Mouse (Mus musculus) bone marrow, adult 2 months (tissue): ENCODE data around the gene Apc2.

ENCODE experiments used
- CTCF ChIP-seq: fragments of 200-500 bp; IDR thresholded peaks from 2 replicates; pipeline ENCODE4 v1.5.1; 2011; ENCODE audit warnings: low read length, control low read depth; ENCODE audit not compliant: control insufficient read depth, insufficient read depth
- POLR2A ChIP-seq: fragments of 200-500 bp; IDR thresholded peaks from 2 replicates; pipeline ENCODE4 v1.6.1; 2011; ENCODE audit warnings: low read depth, mild to moderate bottlenecking, control low read depth, low read length, borderline replicate concordance; ENCODE audit not compliant: control insufficient read depth

GRCm38 (mm10) chr10:80336263-80336662 lies 40.5 kb downstream of the Apc2 start:
- TF ChIP-seq CTCF (no peak), POLR2A (no peak)
